Comparison of ENCODE assay signal across 36 mouse cellular contexts in the genomic region with DNA sequence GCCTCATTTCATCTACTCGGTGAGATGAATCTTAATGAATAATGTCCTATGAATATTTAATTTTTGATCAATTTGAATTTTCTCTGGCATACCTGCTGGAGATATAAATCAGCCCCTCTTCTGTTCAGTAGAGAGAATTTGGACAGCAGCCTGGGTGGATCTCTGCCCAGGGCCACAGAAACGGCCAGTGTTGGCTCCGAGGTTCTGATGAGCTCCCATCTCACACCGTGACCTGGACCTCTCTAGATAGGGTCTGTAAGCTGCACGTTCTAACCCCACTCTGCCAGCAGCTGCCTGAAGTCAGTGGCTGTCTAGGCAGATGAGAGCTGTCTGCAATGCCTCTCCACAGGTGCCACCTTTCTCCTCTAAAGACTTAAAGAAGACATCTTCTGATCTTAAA. TPM values are rescaled to one million over a fixed set of nuclear protein-coding genes. Genes with fewer than 3 reads are reported as not detected.
"Had no signal": no experiment of that assay in that cellular context is flagged by ENCODE, and none has a peak within 500 bp of the region (broad histone marks: within the 10 kb centered on the region; RNA-seq: fewer than 3 reads in every experiment).

No protein-coding gene starts in this region.

- DNase-seq: cerebellum, adult 8-10 months; cerebellum, adult 9-11 months; cerebellum, postnatal 36 days; embryo, embryonic 11 days; forebrain, postnatal 0 days; gastrocnemius, adult 2 months; gastrocnemius, postnatal 10 days; gastrocnemius, postnatal 14 days; gastrocnemius, postnatal 25 days; gastrocnemius, postnatal 36 days; heart, adult 18-20 months; heart, adult 2 months had no signal

- H3K4me2 ChIP-seq: embryonic facial prominence, embryonic 12.5 days; embryonic facial prominence, embryonic 13.5 days; embryonic facial prominence, embryonic 15.5 days; forebrain, embryonic 12.5 days; forebrain, embryonic 13.5 days; forebrain, embryonic 15.5 days; heart, embryonic 11.5 days had no signal

- H3K36me3 ChIP-seq: embryonic facial prominence, embryonic 10.5 days; embryonic facial prominence, embryonic 12.5 days; embryonic facial prominence, embryonic 13.5 days; embryonic facial prominence, embryonic 15.5 days; forebrain, embryonic 10.5 days; forebrain, embryonic 12.5 days; forebrain, embryonic 15.5 days; heart, embryonic 10.5 days had no signal

- H3K9me3 ChIP-seq: embryonic facial prominence, embryonic 10.5 days; embryonic facial prominence, embryonic 12.5 days; embryonic facial prominence, embryonic 13.5 days; embryonic facial prominence, embryonic 15.5 days; forebrain, embryonic 10.5 days; forebrain, embryonic 12.5 days; forebrain, embryonic 13.5 days; forebrain, embryonic 15.5 days; heart, embryonic 10.5 days had no signal

- ATAC-seq: forebrain, embryonic 13.5 days; forebrain, embryonic 14.5 days; forebrain, embryonic 15.5 days; forebrain, embryonic 16.5 days; forebrain, postnatal 0 days had no signal

- H3K9ac ChIP-seq: embryonic facial prominence, embryonic 12.5 days; embryonic facial prominence, embryonic 13.5 days; embryonic facial prominence, embryonic 15.5 days; forebrain, embryonic 12.5 days; forebrain, embryonic 13.5 days; forebrain, embryonic 15.5 days; forebrain, postnatal 0 days had no signal

- H3K27me3 ChIP-seq: embryonic facial prominence, embryonic 12.5 days; embryonic facial prominence, embryonic 13.5 days; embryonic facial prominence, embryonic 15.5 days; forebrain, embryonic 12.5 days; forebrain, embryonic 13.5 days; forebrain, embryonic 15.5 days had no signal

- H3K4me3 ChIP-seq: embryonic facial prominence, embryonic 10.5 days; embryonic facial prominence, embryonic 12.5 days; embryonic facial prominence, embryonic 13.5 days; embryonic facial prominence, embryonic 15.5 days; erythroblast, embryonic 14.5 days; forebrain, embryonic 10.5 days; forebrain, embryonic 12.5 days; forebrain, embryonic 13.5 days; forebrain, embryonic 15.5 days; gastrocnemius, adult 2 months; heart, adult 2 months; heart, embryonic 10.5 days had no signal

- H3K27ac ChIP-seq: embryonic facial prominence, embryonic 10.5 days; embryonic facial prominence, embryonic 12.5 days; embryonic facial prominence, embryonic 13.5 days; embryonic facial prominence, embryonic 15.5 days; forebrain, embryonic 10.5 days; forebrain, embryonic 12.5 days; forebrain, embryonic 13.5 days; forebrain, embryonic 15.5 days; gastrocnemius, adult 2 months; heart, adult 2 months; heart, embryonic 10.5 days had no signal

RNA-seq across cellular contexts. Expression of a gene that starts 28.4 kb away (rescaled TPM):
- total RNA-seq: common myeloid progenitor, adult 5-6 weeks; forebrain, postnatal 0 days; gastrocnemius, adult 18-20 months; gastrocnemius, adult 2 months; gastrocnemius, adult 8-10 months; gastrocnemius, postnatal 10 days; gastrocnemius, postnatal 14 days; gastrocnemius, postnatal 25 days; gastrocnemius, postnatal 36 days; gastrocnemius, postnatal 4 days; granulocyte monocyte progenitor cell, adult 5-6 weeks; heart, adult 18-20 months; heart, adult 2 months had no signal
- polyA plus RNA-seq: cortical plate, adult 2 months; embryonic facial prominence, embryonic 10.5 days; embryonic facial prominence, embryonic 11.5 days; embryonic facial prominence, embryonic 12.5 days; embryonic facial prominence, embryonic 13.5 days; embryonic facial prominence, embryonic 14.5 days; embryonic facial prominence, embryonic 15.5 days; erythroblast, embryonic 14.5 days; forebrain, embryonic 10.5 days; forebrain, embryonic 11.5 days; forebrain, embryonic 12.5 days; forebrain, embryonic 13.5 days; forebrain, embryonic 14.5 days; forebrain, embryonic 15.5 days; forebrain, embryonic 16.5 days; forebrain, postnatal 0 days; frontal cortex, adult 2 months; gonadal fat pad, adult 2 months; heart, adult 2 months; heart, embryonic 10.5 days; heart, embryonic 11.5 days had no signal
